Mouse (Mus musculus) bone marrow macrophage, adult 2 months (primary cell): ENCODE measurements at regions not wholly inside any gene's neighbourhood (a gene's known extent, or its start where the extent isn't known, plus 50 kb on each side); places are given as distances from the start of the nearest gene placed in this dataset.
"Not testable (repeated sequence)": the region's sequence is repeated elsewhere in the genome, so short reads cannot be mapped to it uniquely, and the experiment has no call there.

Experiments used
- H3K27ac ChIP-seq: 2 replicates; pipeline ENCODE4 v1.5.1; 2012; ENCODE audit warnings: low read depth, low read length; ENCODE audit not compliant: insufficient read depth
- H3K4me1 ChIP-seq: 2 replicates; pipeline ENCODE4 v1.6.1; 2012; ENCODE audit warnings: low read length; ENCODE audit not compliant: control insufficient read depth, insufficient read depth
- H3K4me3 ChIP-seq: 2 replicates; pipeline ENCODE4 v1.5.1; 2012; ENCODE audit warnings: mild to moderate bottlenecking, low read length, moderate library complexity; ENCODE audit not compliant: insufficient read depth
- CTCF ChIP-seq: IDR thresholded peaks from 2 replicates; pipeline ENCODE4 v1.5.1; 2012; ENCODE audit warnings: low read depth, mild to moderate bottlenecking, low read length, moderate library complexity
- POLR2A ChIP-seq: IDR thresholded peaks from 2 replicates; pipeline ENCODE4 v1.6.1; 2012; ENCODE audit warnings: mild to moderate bottlenecking, low read depth, low read length, borderline replicate concordance

- TF ChIP-seq CTCF (no peak), POLR2A (no peak)
- Histone ChIP-seq H3K4me3 (no peak overlapping the region), H3K27ac (no peak overlapping the region), H3K4me1 (no peaks in the 10 kb centered on the region)
These were observed 530.2 kb upstream of the Pdcd1 start for GRCm38 (mm10) chr1:94582526-94582925.

GRCm38 (mm10) chr1:94581650-94582405 is 529.5 kb upstream of the Pdcd1 start:
- no peak overlapping the region for H3K27ac ChIP-seq

GRCm38 (mm10) chr1:94532773-94533541 is 480.6 kb upstream of the Pdcd1 start:
- Histone ChIP-seq H3K4me1 (no peaks in the 10 kb centered on the region), H3K4me3 (no peak overlapping the region), H3K27ac (no peak overlapping the region)
- no peak for TF ChIP-seq POLR2A
- TF ChIP-seq CTCF: no peak

More at GRCm38 (mm10) chr1:94581650-94582405, 529.5 kb upstream of the Pdcd1 start:
- TF ChIP-seq CTCF (no peak), POLR2A (no peak)
- H3K4me1 ChIP-seq: no peaks in the 10 kb centered on the region
- H3K4me3 ChIP-seq: no peak overlapping the region

GRCm38 (mm10) chr1:94504080-94504520 is 451.7 kb upstream of the Pdcd1 start:
- TF ChIP-seq CTCF: no peak
- TF ChIP-seq POLR2A: no peak
- no peak overlapping the region for H3K4me3 ChIP-seq
- H3K27ac ChIP-seq: no peak overlapping the region
- H3K4me1 ChIP-seq: no peaks in the 10 kb centered on the region

- Histone ChIP-seq H3K4me3 (no peak overlapping the region), H3K4me1 (no peaks in the 10 kb centered on the region), H3K27ac (no peak overlapping the region)
- TF ChIP-seq POLR2A: no peak
- no peak for TF ChIP-seq CTCF
These were observed 451.2 kb upstream of the Pdcd1 start for GRCm38 (mm10) chr1:94503379-94504079.

GRCm38 (mm10) chr1:94502066-94502861 is 449.9 kb upstream of the Pdcd1 start:
- H3K4me1 ChIP-seq: no peaks in the 10 kb centered on the region
- no peak overlapping the region for H3K4me3 ChIP-seq
- H3K27ac ChIP-seq: no peak overlapping the region
- TF ChIP-seq POLR2A (no peak), CTCF (no peak)

GRCm38 (mm10) chr1:94496992-94497391 is 444.6 kb upstream of the Pdcd1 start:
- no peaks in the 10 kb centered on the region for H3K4me1 ChIP-seq
- TF ChIP-seq CTCF (no peak), POLR2A (no peak)
- no peak overlapping the region for H3K4me3 ChIP-seq
- no peak overlapping the region for H3K27ac ChIP-seq

- Histone ChIP-seq H3K4me3 (no peak overlapping the region), H3K27ac (no peak overlapping the region), H3K4me1 (no peaks in the 10 kb centered on the region)
- TF ChIP-seq POLR2A (no peak), CTCF (no peak)
These were observed 444.0 kb upstream of the Pdcd1 start for GRCm38 (mm10) chr1:94496341-94496740.

GRCm38 (mm10) chr1:94487062-94487461 is 434.7 kb upstream of the Pdcd1 start:
- no peak overlapping the region for H3K4me3 ChIP-seq
- no peak overlapping the region for H3K27ac ChIP-seq
- no peak for TF ChIP-seq CTCF
- no peak for TF ChIP-seq POLR2A
- no peaks in the 10 kb centered on the region for H3K4me1 ChIP-seq

GRCm38 (mm10) chr1:94469834-94470233 is 417.5 kb upstream of the Pdcd1 start:
- H3K27ac ChIP-seq, H3K4me1 ChIP-seq, H3K4me3 ChIP-seq: not testable (repeated sequence)
